ENCODE assay signal across 9 mouse cellular contexts in genomic region chr8:88099526-88099925, GRCm38 (mm10). TPM values are rescaled to one million over a fixed set of nuclear protein-coding genes. Genes with fewer than 3 reads are reported as not detected.
DNase-seq lines count a peak whose midpoint lies in the region; ATAC-seq and TF ChIP-seq lines count a peak whose summit lies in the region.
"Had no signal": no experiment of that assay in that cellular context is flagged by ENCODE, and none has a peak within 500 bp of the region (broad histone marks: within the 10 kb centered on the region; RNA-seq: fewer than 3 reads in every experiment).

No protein-coding gene starts in this region.

- no peaks in the 10 kb centered on the region for H3K36me3 ChIP-seq in forebrain, embryonic 11.5 days (ENCODE audit: control insufficient read depth, insufficient read depth, low read length)
- no peaks in the 10 kb centered on the region for H3K36me3 ChIP-seq in forebrain, embryonic 15.5 days
- H3K36me3 ChIP-seq in thymus, adult 2 months (ENCODE audit: control insufficient read depth, insufficient read depth, low read length), result no peaks in the 10 kb centered on the region
- H3K36me3 ChIP-seq in liver, embryonic 13.5 days, result no peaks in the 10 kb centered on the region
- H3K36me3 ChIP-seq: stomach, embryonic 15.5 days had no signal

- no peak for TF ChIP-seq CTCF in thymus, adult 2 months (IDR thresholded peaks at IDR 0.05; ENCODE audit: borderline replicate concordance, control insufficient read depth, extremely low read depth, insufficient read depth, low read length, poor library complexity)

- no peak for ATAC-seq in forebrain, embryonic 11.5 days (replicated peaks; ENCODE audit: low FRiP score)
- ATAC-seq in forebrain, embryonic 15.5 days (replicated peaks), result no peak
- no peak for ATAC-seq in liver, embryonic 13.5 days (ENCODE audit: low read depth)

- no peak overlapping the region for H3K4me2 ChIP-seq in forebrain, embryonic 11.5 days (ENCODE audit: low read depth, low read length, severe bottlenecking)
- no peak overlapping the region for H3K4me2 ChIP-seq in forebrain, embryonic 15.5 days (replicated peaks)
- no peak overlapping the region for H3K4me2 ChIP-seq in liver, embryonic 13.5 days
- H3K4me2 ChIP-seq: stomach, embryonic 15.5 days had no signal

- H3K4me1 ChIP-seq in forebrain, embryonic 11.5 days (replicated peaks; ENCODE audit: control insufficient read depth, insufficient read depth, low read length), result no peaks in the 10 kb centered on the region
- H3K4me1 ChIP-seq in forebrain, embryonic 15.5 days, result no peaks in the 10 kb centered on the region
- H3K4me1 ChIP-seq in thymus, adult 2 months (replicated peaks; ENCODE audit: control insufficient read depth, insufficient read depth, low read length), result no peaks in the 10 kb centered on the region
- H3K4me1 ChIP-seq in liver, embryonic 13.5 days (replicated peaks), result no peaks in the 10 kb centered on the region
- H3K4me1 ChIP-seq: stomach, embryonic 15.5 days had no signal

- H3K27ac ChIP-seq in forebrain, embryonic 11.5 days (ENCODE audit: low read depth, low read length), result no peak overlapping the region
- no peak overlapping the region for H3K27ac ChIP-seq in forebrain, embryonic 15.5 days (replicated peaks)
- H3K27ac ChIP-seq in thymus, adult 2 months (ENCODE audit: control insufficient read depth, insufficient read depth, low read length), result no peak overlapping the region
- no peak overlapping the region for H3K27ac ChIP-seq in liver, embryonic 13.5 days
- H3K27ac ChIP-seq: stomach, embryonic 15.5 days had no signal

- TF ChIP-seq POLR2A in thymus, adult 2 months (IDR thresholded peaks at IDR 0.05; ENCODE audit: control insufficient read depth, extremely low read depth, insufficient read depth, low read length, poor library complexity), result no peak

- H3K9me3 ChIP-seq in forebrain, embryonic 11.5 days (ENCODE audit: control insufficient read depth, low read length), result no peaks in the 10 kb centered on the region
- H3K9me3 ChIP-seq in forebrain, embryonic 15.5 days, result no peaks in the 10 kb centered on the region
- H3K9me3 ChIP-seq in liver, embryonic 13.5 days (replicated peaks), result no peaks in the 10 kb centered on the region
- H3K9me3 ChIP-seq: stomach, embryonic 15.5 days had no signal

- peak; percentile 69 for DNase-seq in forebrain, embryonic 11.5 days (ENCODE audit: low spot score)
- DNase-seq in thymus, adult 2 months, result peak; percentile 23
- no peak for DNase-seq in thymus, adult 18-20 months
- DNase-seq in cerebellum, adult 9-11 months, result peak; percentile 17
- peak; percentile 18 to 38 for DNase-seq in heart, postnatal 36 days
- DNase-seq in liver, embryonic 13.5 days, result peak; percentile 15
- DNase-seq in right cerebral cortex, postnatal 10 days (ENCODE audit: low spot score in 2 of 2), result peak; percentile 31 to 54

- intact Hi-C loops in heart, postnatal 36 days (cut with DNase I), result no loop called here

- H3K27me3 ChIP-seq in forebrain, embryonic 11.5 days (ENCODE audit: control insufficient read depth, insufficient read depth, low read length), result no peaks in the 10 kb centered on the region
- H3K27me3 ChIP-seq in forebrain, embryonic 15.5 days, result no peaks in the 10 kb centered on the region
- H3K27me3 ChIP-seq in thymus, adult 2 months (ENCODE audit: control insufficient read depth, insufficient read depth, low read length), result no peaks in the 10 kb centered on the region
- H3K27me3 ChIP-seq in liver, embryonic 13.5 days, result no peaks in the 10 kb centered on the region
- H3K27me3 ChIP-seq: stomach, embryonic 15.5 days had no signal

- WGBS in forebrain, embryonic 11.5 days, result 0% methylated on average over 1 of the region's 1 CpGs
- 3% methylated on average over 1 of the region's 1 CpGs for WGBS in forebrain, embryonic 15.5 days
- WGBS in thymus, adult 2 months, result 0% methylated on average over 1 of the region's 1 CpGs
- WGBS in liver, embryonic 13.5 days (ENCODE audit: insufficient replicate concordance), result 0% methylated on average over 1 of the region's 1 CpGs

- no peak overlapping the region for H3K9ac ChIP-seq in forebrain, embryonic 11.5 days (ENCODE audit: low read length)
- no peak overlapping the region for H3K9ac ChIP-seq in forebrain, embryonic 15.5 days (replicated peaks)
- no peak overlapping the region for H3K9ac ChIP-seq in liver, embryonic 13.5 days
- H3K9ac ChIP-seq: stomach, embryonic 15.5 days had no signal

- H3K4me3 ChIP-seq in forebrain, embryonic 11.5 days (ENCODE audit: low read depth, low read length), result no peak overlapping the region
- H3K4me3 ChIP-seq in forebrain, embryonic 15.5 days, result no peak overlapping the region
- no peak overlapping the region for H3K4me3 ChIP-seq in thymus, adult 2 months (ENCODE audit: control insufficient read depth, insufficient read depth, low read length)
- H3K4me3 ChIP-seq in liver, embryonic 13.5 days (replicated peaks), result no peak overlapping the region
- H3K4me3 ChIP-seq: stomach, embryonic 15.5 days had no signal

RNA-seq across cellular contexts. Expression of gene Cnep1r1, which starts 19.0 kb away (rescaled TPM):
- polyA plus RNA-seq in forebrain, embryonic 11.5 days (2014; fragmentation: Nextera tagmentation; extraction: Ambion mirVana), result 34.9 and 39.1 TPM in 2 replicates
- polyA plus RNA-seq in forebrain, embryonic 15.5 days (2015; fragmentation: Nextera tagmentation; extraction: Ambion mirVana), result 48.4 and 48.9 TPM in 2 replicates
- polyA plus RNA-seq in thymus, adult 2 months (2012; rRNA removed), result 18.1 and 22.7 TPM in 2 replicates
- 10 to 100 TPM; 33.5 to 33.7 TPM for total RNA-seq in heart, postnatal 36 days (2021)
- 27.2 and 30.6 TPM in 2 replicates for polyA plus RNA-seq in liver, embryonic 13.5 days (2015; fragmentation: Nextera tagmentation; extraction: Ambion mirVana)

RNA-seq across cellular contexts. Expression of gene Heatr3, which starts 38.1 kb away (rescaled TPM):
- 50.8 and 53.2 TPM in 2 replicates for polyA plus RNA-seq in forebrain, embryonic 11.5 days (2014; fragmentation: Nextera tagmentation; extraction: Ambion mirVana)
- 38.0 and 40.7 TPM in 2 replicates for polyA plus RNA-seq in forebrain, embryonic 15.5 days (2015; fragmentation: Nextera tagmentation; extraction: Ambion mirVana)
- 17.6 and 17.7 TPM in 2 replicates for polyA plus RNA-seq in thymus, adult 2 months (2012; rRNA removed)
- total RNA-seq in heart, postnatal 36 days (2021), result 10 to 100 TPM; 19.6 to 23.7 TPM
- polyA plus RNA-seq in liver, embryonic 13.5 days (2015; fragmentation: Nextera tagmentation; extraction: Ambion mirVana), result 33.4 and 36.5 TPM in 2 replicates

Comparison
In these comparisons a context has a peak if more than half of its experiments do, and no peak if none do; other contexts are left out.
1. DNase-seq: peak in forebrain, embryonic 11.5 days (single experiment), thymus, adult 2 months (single experiment), cerebellum, adult 9-11 months (single experiment), heart, postnatal 36 days (2 of 2), liver, embryonic 13.5 days (single experiment) and right cerebral cortex, postnatal 10 days (2 of 2); none in thymus, adult 18-20 months (0 of 2).